Mouse (Mus musculus) CD8-positive naive resting alpha-beta T cell, adult 2 months (primary cell): ENCODE measurements around the gene Gpr161.
A peak's percentile ranks its signal among the peaks of the same experiment; 100 is the strongest.
"Not testable (repeated sequence)": the region's sequence is repeated elsewhere in the genome, so short reads cannot be mapped to it uniquely, and the experiment has no call there.

Experiments
- DNase-seq, 2 experiments: peaks; one replicate each; pipeline ENCODE4 v3.0.0; 2022; ENCODE audit warnings: low read depth in 2 of 2, low spot score in 2 of 2

Gpr161 gene

DNA sequence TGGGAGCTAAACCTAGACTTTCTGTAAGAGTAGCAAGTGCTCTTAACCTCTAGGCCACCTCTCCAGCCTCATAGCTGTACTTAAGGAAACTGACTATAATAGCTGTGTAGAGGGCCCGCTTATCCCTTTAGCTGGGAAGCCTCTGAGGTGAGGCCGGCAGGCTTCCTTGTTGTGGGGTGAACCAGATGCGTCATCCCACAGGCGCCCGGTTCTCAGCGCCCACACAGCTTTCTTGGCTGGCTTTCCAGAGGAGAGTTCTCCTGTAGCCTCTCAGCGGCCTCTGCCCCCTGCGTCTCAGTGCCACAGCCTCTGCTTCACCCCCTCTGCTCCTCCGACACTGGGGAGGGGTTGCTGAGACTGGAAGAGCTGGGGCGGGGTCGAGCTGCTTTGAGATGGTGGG, 20.8 kb downstream of the Gpr161 start:
- no peak for DNase-seq

DNA sequence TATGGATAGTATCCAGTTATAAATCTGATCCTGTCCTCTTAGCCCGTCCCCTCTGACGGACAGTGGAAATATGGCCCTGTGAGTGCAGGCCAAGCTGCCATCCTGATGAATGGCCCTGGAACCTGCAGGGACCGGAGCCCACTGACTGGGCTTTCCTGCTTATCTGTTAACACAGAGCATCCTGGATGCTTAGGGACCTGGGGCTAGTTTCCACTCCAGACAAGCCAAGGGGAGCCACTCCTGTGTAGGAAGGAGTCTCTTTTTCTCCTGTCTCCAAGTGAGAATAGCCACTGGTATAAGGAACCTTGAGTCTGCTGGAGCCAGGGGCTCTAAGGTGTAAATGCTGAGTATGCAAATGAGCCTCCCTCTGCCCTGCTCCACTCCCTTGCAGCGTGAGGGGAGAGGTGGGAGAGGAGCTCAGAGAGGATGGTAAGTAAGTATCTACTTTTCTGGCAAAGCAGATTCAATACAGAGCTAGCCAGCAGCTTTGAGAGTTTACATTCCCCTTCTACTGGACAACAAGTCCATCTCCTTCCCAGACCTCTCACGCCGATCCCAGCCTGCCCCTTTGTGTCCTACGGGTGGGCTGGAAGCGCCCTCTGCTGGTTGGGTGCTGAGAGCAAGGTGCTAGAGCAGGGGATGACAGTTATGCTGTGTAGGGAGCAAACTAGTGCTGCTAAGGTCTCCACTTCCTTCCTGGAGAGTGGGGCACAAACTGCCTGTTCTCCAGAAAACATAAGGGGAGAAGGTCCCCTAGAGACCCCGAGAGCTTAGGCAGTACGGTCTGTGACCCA, 24.7 kb downstream of the Gpr161 start:
- peak in 1 of 2 experiments; percentile 14 for DNase-seq

DNA sequence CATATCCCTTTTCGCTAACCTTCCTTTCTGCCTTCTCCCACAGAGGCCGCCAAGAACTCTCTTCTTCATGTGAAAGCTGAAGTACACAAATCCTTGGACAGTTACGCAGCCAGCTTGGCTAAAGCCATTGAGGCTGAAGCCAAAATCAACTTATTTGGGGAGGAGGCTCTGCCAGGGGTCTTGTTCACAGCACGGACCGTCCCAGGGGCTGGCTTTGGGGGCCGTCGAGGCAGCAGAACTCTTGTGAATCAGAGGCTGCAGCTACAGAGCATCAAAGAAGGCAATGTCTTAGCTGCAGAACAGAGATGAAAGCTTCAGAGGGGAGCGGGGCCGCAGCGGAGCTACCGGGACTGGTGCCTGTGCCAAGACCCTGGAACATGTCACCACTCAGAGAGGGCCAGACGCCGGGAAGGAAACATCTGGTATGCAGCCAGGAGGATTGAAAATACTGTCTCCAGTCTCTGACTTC, 25.8 kb downstream of the Gpr161 start:
- no peak for DNase-seq

DNA sequence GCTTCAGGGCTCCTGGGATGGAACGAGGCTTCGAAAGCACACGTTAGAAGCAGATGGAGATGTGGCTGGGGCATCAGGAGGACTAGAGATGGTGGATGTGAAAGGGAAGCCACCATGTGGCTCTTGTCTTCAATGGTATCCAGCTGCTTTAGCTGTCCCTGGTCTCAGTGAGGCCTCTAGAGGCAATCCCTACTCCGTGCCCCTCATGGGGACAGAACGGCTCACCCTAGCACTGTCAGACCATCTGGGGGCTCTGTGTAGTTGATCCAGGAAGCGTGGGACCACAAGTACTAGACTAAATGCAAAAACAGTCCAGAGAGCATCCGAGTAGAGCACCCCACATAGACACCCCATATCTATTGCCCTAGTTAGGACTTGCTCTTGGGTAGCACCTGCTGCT, 26.3 kb downstream of the Gpr161 start:
- DNase-seq: no peak

DNA sequence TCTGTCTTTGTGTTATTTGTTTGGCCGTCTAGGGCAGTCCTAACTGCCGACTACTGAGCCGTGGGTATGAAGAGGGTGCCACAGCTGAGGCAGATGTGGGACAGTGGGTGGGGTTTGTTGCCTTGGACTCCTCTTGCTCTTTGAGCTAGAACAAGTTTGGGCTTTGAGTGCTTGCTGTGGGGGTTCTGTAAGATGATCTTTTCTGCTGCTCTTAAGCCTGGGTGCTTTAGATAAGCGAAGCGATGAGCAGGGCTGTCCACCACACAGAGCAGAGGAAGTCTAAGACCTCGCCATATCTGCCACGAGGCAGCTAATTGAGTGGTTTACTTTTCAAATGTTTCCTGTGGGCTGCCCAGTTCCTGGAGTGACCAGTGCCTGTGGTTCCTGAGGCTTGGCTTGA, 27.3 kb downstream of the Gpr161 start:
- DNase-seq: no peak

DNA sequence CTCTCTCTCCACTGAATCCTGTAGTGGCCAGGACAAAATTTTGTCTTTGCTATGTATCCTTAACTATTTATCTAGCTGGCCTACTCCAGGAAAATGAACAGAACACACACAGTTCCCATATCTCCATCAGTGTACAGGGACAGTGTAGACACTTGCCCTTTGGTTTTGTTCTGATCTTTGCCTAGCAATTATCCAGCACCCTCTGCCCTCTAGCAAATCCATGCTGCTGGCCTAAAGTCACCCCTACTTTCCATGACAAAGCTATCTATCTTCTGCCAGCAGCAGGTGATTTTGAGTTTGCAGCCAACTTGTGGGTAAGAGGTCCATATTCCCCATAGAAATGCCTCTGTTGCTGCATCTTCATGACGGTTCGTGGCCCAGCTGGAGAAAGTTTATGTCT, 31.8 kb downstream of the Gpr161 start:
- no peak for DNase-seq

DNA sequence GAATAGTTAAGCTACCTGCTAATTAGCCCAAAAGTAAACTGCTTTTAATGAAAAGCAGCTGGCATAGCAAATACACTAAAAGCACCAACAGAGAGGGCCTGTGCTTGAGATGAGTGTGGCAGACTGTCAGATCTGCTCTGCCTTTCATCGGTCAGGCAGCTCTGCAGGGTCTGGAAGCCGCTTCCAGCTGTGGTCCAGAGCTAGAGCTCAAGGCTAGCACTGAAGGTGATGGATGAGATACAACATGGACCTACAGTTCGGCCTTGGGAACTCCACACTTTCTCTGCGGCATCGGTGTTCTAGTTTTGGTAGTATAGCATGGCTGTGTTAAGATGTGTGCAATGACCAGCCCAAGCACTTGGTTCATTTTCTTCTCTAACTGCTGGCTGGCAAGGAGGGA, 32.2 kb downstream of the Gpr161 start:
- no peak for DNase-seq

DNA sequence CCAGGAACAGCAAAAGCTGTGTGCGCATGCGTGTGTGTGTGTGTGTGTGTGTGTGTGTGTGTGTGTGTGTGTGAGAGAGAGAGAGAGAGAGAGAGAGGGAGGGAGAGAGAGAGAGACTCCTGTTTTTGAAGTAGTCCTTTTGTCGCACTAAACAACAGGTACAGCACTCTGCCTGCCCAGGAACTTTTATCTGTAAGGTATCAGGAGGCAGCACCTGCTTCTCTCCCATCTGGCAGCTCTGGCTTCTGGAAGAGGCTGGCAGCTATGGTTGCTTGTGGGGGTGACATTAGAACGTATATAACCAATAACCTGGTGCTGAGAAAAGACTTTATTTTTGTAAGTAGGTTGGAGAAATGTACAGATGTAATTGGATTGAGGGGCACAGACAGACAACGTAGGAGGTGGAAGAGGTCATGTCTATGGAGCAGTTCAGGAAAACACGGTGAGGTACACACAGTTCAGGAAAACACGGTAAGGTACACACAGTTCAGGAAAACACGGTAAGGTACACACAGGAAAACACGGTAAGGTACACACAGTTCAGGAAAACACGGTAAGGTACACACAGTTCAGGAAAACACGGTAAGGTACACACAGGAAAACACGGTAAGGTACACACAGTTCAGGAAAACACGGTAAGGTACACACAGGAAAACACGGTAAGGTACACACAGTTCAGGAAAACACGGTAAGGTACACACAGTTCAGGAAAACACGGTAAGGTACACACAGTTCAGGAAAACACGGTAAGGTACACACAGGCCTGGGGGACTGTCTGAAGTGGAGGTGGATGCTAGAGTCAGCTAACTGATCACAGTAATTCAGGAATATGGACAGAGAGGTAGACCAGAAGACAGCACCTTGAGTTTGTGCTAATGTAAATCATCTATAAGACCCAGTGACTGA, 33.0 kb downstream of the Gpr161 start:
- DNase-seq: not testable (repeated sequence)

DNA sequence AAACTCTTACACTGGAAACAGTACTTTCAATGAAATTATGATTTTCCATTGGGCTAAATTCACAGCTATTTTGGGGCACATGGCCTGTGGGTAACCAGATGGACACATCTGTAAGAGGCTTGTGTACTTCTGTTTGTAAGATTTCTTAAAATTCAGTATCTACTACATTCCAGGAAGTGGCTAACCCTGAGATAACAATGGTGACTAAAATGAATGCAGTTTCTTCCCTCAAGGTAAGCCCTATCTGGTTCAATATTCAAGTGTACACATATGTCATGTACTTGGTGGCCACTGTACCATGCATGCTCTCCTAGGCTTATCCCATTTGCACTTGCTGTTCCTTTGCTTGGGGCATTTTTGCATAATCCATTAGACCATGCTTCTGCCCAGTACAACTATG, 35.3 kb downstream of the Gpr161 start:
- no peak for DNase-seq

DNA sequence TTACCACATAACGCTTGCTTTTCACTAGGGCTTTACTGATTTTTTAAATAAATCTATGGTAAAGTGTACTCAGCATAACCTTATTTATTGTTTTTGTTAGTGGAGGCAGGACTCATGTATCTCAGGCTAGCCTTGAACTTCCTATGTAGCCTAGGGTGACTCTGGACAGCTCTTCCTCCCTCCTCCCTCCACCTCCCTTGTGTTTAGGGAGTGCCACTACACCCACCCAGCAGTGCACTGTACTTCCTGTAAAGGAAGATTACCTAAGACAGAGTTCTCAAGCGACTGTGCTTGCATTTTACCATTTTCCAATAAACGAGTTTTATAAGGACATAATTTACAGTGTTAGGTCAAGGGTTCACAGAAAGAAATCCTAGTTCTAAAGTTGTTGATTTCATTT, 37.2 kb downstream of the Gpr161 start:
- DNase-seq: no peak

DNA sequence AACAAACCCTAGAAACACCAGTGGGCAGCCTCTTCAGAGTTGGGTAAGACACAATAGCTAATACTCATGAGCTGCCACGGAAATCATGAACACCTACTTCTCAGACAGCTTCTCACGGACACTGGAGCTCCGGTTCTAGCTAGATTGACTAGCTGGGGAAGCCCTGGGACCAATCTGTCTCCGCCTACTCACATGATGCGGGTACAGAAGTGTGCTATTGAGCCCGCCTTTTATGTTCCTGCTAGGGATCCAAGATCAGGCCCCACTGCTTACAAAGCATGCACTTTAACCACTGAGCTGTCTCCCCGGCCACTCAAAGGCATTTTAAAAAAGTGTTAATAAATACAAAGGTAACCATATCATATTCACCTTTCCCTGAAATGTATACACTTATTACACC, 46.5 kb downstream of the Gpr161 start:
- DNase-seq: no peak

DNA sequence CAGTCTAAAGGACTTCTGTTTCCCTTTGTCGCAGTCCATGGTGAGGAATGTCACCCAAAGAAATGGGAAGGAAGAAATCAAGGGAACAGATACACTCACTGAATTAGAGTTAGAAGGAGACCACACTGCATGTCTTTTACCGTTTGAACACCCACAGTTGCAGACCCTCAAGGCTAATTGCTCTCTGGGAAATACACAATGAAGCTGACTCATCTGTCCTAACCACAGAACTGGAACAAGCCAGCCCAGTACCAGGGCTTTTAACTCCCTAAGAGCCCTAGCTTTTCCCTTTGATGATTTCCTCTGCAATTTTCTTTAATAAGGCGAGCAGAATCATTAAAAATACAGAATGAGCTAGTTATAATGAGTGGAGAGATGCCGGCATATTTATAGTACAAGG, 48.9 kb downstream of the Gpr161 start:
- no peak for DNase-seq

DNA sequence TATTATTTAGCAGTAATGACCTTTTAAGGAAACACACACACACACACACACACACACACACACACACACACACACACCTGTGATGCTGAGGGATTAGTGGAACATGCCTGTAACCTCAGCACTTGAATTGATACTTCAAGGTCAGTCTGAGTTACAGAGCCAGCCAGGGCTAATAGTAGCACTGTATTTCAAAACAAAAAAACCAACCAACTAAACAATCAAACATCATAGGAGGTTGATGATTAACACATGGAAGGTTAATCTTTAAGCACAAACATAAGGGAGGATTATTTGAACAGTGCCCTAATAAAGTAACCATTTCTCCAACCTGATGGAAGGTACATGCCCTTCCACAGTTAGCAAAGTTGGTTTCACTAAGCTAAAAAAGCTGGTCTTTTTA, 53.0 kb downstream of the Gpr161 start:
- DNase-seq: no peak

DNA sequence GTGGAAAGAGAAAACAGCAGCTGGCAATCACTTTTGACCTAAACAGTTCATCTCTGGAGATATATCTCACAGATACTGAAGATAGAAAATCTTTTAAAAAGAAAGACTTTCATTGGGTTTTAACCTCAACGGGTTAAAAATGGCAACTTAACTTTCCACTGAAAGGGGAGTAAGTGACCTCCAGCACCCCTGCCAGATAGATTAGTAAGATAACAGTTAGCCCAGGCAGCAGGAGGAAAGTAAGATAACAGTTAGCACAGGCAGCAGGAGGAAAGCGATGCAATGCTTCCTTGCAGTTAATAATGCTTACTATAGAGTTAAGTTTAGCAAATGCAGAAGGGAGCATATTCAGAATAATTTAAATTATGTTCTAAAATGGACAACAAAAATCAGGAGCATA, 60.8 kb downstream of the Gpr161 start:
- DNase-seq: no peak

DNA sequence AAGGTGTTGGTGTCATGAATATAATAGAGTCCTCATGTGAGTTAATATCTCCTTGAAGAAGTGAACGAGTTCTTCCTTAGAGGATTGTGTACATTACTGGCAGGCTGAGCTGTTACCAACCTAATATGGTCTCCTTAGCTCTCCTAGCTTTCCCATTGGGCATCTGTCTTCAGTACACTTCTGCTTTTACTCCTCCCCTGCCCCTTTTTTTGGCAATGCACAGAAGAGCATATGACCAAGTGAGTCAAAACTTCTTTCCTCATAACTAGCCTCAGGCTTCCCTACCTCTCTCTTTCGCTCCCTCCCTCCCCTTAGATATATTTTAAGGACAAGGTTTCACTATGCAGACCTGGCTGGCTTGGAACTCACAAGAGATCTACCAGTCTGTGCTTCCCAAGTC, 67.7 kb downstream of the Gpr161 start:
- DNase-seq: no peak

DNA sequence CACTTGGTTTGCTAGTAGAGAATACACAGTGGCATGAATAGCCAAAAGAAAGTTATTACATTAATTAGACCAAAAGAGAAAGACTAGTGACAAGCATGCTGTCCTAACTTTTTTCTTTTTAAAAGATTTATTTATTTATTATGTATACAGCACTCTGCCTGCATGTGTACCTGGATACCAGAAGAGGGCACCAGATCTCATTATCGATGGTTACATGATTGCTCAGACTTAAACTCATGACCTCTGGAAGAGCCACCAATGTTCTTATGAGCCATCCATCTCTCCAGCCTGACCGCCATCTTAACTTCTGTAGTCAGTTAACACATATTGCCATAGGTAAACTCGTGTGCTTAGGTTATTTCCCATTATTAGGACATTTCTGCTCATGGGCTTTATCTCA, 69.5 kb downstream of the Gpr161 start:
- DNase-seq: no peak

DNA sequence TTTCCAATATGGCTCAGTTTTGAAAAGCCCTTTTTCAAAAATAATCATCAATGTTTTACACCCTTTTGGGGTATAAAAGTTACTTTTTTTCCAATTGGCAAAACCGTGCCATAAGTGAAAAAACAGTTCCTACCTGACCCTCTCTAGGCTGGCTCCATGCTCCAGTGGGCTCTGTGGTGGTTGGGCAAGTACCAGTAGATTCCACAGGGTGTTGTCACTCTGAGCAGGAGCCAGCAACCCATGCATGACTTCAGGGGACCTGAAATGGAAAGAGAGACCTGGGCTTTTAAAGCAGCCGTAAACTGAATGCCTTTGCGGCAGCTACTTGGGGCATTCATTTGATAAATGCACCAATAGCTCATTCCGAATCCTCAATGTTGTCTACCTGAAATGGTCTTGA, 75.4 kb downstream of the Gpr161 start:
- DNase-seq: no peak

DNA sequence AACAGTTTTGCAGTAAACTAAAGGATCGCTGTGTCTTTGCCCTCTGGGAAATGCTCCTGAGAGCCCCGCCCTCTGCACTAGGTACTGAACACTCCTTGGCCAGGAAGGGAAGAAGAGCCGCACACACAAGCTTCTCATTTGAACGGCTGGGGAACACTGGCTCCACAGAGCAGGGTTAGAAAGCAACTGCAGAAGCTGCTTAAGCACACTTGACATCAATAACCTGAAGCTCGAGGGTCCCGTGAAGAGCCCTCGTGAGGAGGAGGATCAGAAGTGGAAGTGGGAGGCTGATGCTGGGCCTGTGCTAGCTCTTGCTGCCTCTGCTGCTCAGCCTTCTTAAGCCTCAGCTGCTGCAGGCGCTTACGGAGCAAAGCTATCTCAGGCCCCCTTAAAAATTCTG, 78.2 kb downstream of the Gpr161 start:
- DNase-seq: no peak
